Mouse (Mus musculus): ENCODE results near the gene Anks3.

DNA sequence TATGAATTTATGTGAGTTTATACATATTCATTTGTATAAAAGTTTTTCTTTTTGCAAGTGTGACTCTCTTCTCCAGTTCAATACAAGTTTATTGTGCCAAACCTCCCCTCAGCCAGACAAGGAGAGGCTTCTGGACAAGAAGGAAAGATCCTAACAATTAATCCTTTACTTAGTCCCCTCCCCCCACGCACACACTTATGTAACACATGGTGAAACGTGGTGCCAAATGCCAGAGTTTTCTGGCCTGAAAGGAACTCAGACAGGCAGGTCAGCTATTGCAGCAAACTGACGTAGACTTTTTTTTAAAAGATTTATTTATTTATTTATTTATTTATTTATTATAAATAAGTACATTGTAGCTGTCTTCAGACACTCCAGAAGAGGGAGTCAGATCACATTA lies 36.6 kb upstream of the Anks3 start:
- no peak for TF ChIP-seq POLR2AphosphoS5 (IDR thresholded peaks at IDR 0.05; ENCODE audit: insufficient replicate concordance, low read depth, low read length)
- no peak for TF ChIP-seq CTCF (IDR thresholded peaks at IDR 0.05; ENCODE audit: low read depth, low read length)
- TF ChIP-seq TAL1 (conservative IDR thresholded peaks at IDR 0.05; ENCODE audit: low read depth, low read length): no peak
- no peak for TF ChIP-seq GATA1 (IDR thresholded peaks at IDR 0.05; ENCODE audit: borderline replicate concordance, low read length)

All from G1E (cell line).